Mouse (Mus musculus) granulocyte monocyte progenitor cell, adult 5-6 weeks (primary cell): Measurements from ENCODE around the gene Lin37. TPM values are rescaled to one million over a fixed set of nuclear protein-coding genes. Genes with fewer than 3 reads are reported as not detected.

Experiments
- ATAC-seq: replicated peaks from 2 replicates; pipeline ENCODE4 v1.8.0; 2016; ENCODE audit warnings: mild to moderate bottlenecking, moderate TSS enrichment, inconsistent platforms; ENCODE audit not compliant: poor library complexity, severe bottlenecking
- total RNA-seq, 2 experiments: library from RNA; stranded (forward) in 1 of 2; stranded (reverse) in 1 of 2; fragments of 200-712, 200-1000 nt in 1 of 2; fragments of >200 nt in 1 of 2; fragmentation: Nextera tagmentation in 1 of 2; gene quantifications; 2 replicates each; pipeline ENCODE4 v1.2.3; 2014 to 2017

Lin37 gene
- total RNA-seq, 2 experiments from 2014 or later: 23.5 to 96.9 TPM

GRCm38 (mm10) chr7:30520396-30520795 lies 39.2 kb downstream of the Lin37 start:
- ATAC-seq: no peak

DNA sequence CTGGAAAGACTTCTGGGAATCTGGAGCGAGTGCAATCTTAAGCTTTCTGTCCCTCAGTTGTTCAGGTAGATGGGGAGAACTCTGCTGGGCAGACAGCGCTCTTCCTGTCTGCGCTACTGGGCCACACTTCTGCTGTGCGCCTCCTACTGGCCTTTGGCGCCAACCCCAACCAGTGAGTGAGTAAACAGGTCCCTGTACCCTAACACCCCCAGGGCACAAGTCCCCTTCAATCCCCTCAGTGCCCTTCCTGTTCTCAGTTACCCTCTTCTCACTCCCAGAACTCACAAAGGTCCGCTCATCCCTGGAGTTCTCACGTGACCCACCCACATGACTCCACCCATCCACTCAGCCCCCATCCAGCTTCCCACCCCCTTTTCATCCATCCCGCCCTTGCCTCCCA lies 41.3 kb downstream of the Lin37 start:
- peak; percentile 14; the same call in 1 of the 2 replicates for ATAC-seq

DNA sequence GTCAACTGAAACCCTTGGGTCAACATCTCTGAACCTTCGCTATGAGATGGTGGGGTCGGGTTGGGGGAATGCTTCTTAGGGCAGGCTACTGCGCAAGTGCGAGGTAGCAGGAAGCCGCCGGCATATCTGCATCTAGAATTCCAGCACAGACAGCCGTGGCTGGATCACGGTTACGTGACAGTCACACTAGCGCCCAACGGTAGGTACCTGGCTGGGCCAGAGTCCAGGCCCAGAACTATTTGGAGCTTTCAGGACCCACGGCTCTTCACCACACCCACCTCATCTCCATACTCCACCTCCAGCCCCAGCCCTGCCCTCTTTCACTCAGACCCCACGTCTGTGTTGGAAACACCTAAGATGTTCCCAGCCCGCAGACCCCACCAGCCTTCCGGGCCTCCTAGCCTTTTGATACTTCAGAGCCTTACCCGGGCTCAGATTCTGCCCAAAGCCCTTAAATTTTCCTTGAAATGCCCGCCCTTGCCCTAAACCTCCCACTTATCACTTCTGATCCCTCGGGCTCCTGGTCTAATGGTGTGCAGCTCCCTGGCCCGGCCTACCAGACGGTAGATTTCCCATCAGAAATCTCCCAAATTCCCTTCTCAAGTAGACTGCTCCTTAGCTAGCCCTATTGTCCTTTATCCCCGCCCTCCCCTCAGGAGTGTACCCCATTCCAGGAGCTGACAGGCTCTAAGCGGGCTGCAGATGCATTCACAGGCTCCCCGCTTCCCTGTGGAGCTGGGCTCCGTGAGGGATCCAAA lies 44.5 kb downstream of the Lin37 start:
- no peak for ATAC-seq

DNA sequence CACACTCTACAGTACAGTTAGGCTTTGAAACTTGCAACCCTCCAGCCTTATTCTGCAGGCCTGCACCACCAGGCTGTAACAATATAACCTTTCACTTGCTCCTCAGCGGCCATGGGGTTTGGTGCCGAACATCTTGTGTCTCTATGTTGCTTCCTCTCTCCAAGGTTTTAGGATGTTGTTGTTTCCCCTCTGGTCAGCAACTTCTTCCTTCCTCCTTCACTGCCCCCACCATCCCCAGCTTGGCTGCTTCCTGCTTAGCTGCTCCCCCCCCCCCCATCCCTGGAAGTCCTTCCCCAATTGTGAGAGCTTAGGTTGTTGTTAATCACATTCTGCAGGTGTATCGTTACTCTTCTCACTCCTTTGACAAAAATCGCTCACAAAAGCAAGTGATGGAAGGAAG lies 51.6 kb downstream of the Lin37 start:
- peak; percentile 40; the same call in 1 of the 2 replicates for ATAC-seq

Other genes with a start within 250 kb of the Lin37 start
Only the 30 nearest of the 33 such genes appear.
- not detected in 2 replicates for gene Lrfn3, start 197.1 kb downstream of the Lin37 start, total RNA-seq (2014; fragmentation: Nextera tagmentation)
- gene Lrfn3, start 197.1 kb downstream of the Lin37 start, total RNA-seq (2017): not detected in 2 replicates
- gene Tyrobp, start 146.1 kb downstream of the Lin37 start, total RNA-seq (2014; fragmentation: Nextera tagmentation): 665 and 703 TPM in 2 replicates
- gene Tyrobp, start 146.1 kb downstream of the Lin37 start, total RNA-seq (2017): 270 and 287 TPM in 2 replicates
- 64.6 and 70.7 TPM in 2 replicates for gene Hcst, start 140.0 kb downstream of the Lin37 start, total RNA-seq (2014; fragmentation: Nextera tagmentation)
- gene Hcst, start 140.0 kb downstream of the Lin37 start, total RNA-seq (2017): 9.0 and 31.6 TPM in 2 replicates
- gene Nfkbid, start 138.1 kb downstream of the Lin37 start, total RNA-seq (2014; fragmentation: Nextera tagmentation): 16.0 and 16.3 TPM in 2 replicates
- 6.8 and 15.1 TPM in 2 replicates for gene Nfkbid, start 138.1 kb downstream of the Lin37 start, total RNA-seq (2017)
- gene Aplp1, start 114.3 kb downstream of the Lin37 start, total RNA-seq (2014; fragmentation: Nextera tagmentation): not detected in 2 replicates
- gene Aplp1, start 114.3 kb downstream of the Lin37 start, total RNA-seq (2017): not detected in 2 replicates
- not detected in 2 replicates for gene Kirrel2, start 102.1 kb downstream of the Lin37 start, total RNA-seq (2014; fragmentation: Nextera tagmentation)
- not detected in 2 replicates for gene Kirrel2, start 102.1 kb downstream of the Lin37 start, total RNA-seq (2017)
- not detected in 2 replicates for gene Nphs1, start 101.5 kb downstream of the Lin37 start, total RNA-seq (2014; fragmentation: Nextera tagmentation)
- 0.56 and 0.57 TPM in 2 replicates for gene Nphs1, start 101.5 kb downstream of the Lin37 start, total RNA-seq (2017)
- 2.2 TPM in 1 of 2 replicates, not detected in the other for gene Prodh2, start 66.2 kb downstream of the Lin37 start, total RNA-seq (2014; fragmentation: Nextera tagmentation)
- gene Prodh2, start 66.2 kb downstream of the Lin37 start, total RNA-seq (2017): not detected in 2 replicates
- gene Arhgap33, start 24.8 kb downstream of the Lin37 start, total RNA-seq (2014; fragmentation: Nextera tagmentation): 7.0 and 8.6 TPM in 2 replicates
- 3.7 and 3.8 TPM in 2 replicates for gene Arhgap33, start 24.8 kb downstream of the Lin37 start, total RNA-seq (2017)
- 3.8 and 14.9 TPM in 2 replicates for gene Hspb6, start 7.7 kb downstream of the Lin37 start, total RNA-seq (2014; fragmentation: Nextera tagmentation)
- 3.6 and 3.9 TPM in 2 replicates for gene Hspb6, start 7.7 kb downstream of the Lin37 start, total RNA-seq (2017)
- 7.3 and 15.8 TPM in 2 replicates for gene Proser3, start 7.5 kb downstream of the Lin37 start, total RNA-seq (2014; fragmentation: Nextera tagmentation)
- gene Proser3, start 7.5 kb downstream of the Lin37 start, total RNA-seq (2017): 2.8 and 9.2 TPM in 2 replicates
- gene U2af1l4, start 3.5 kb upstream of the Lin37 start, total RNA-seq (2014; fragmentation: Nextera tagmentation): 26.3 and 38.5 TPM in 2 replicates
- 58.6 and 87.2 TPM in 2 replicates for gene U2af1l4, start 3.5 kb upstream of the Lin37 start, total RNA-seq (2017)
- 5.2 and 12.5 TPM in 2 replicates for gene Gm49396, start 3.5 kb upstream of the Lin37 start, total RNA-seq (2014; fragmentation: Nextera tagmentation)
- 5.1 and 6.3 TPM in 2 replicates for gene Gm49396, start 3.5 kb upstream of the Lin37 start, total RNA-seq (2017)
- 218 and 221 TPM in 2 replicates for gene Psenen, start 3.8 kb upstream of the Lin37 start, total RNA-seq (2014; fragmentation: Nextera tagmentation)
- gene Psenen, start 3.8 kb upstream of the Lin37 start, total RNA-seq (2017): 156 and 184 TPM in 2 replicates
- gene Igflr1, start 5.6 kb upstream of the Lin37 start, total RNA-seq (2014; fragmentation: Nextera tagmentation): 4.9 and 10.6 TPM in 2 replicates
- 0.34 TPM in 1 of 2 replicates, not detected in the other for gene Igflr1, start 5.6 kb upstream of the Lin37 start, total RNA-seq (2017)
- gene Kmt2b, start 28.9 kb upstream of the Lin37 start, total RNA-seq (2014; fragmentation: Nextera tagmentation): 48.1 and 64.3 TPM in 2 replicates
- 5.9 and 9.5 TPM in 2 replicates for gene Kmt2b, start 28.9 kb upstream of the Lin37 start, total RNA-seq (2017)
- gene Zbtb32, start 39.1 kb upstream of the Lin37 start, total RNA-seq (2014; fragmentation: Nextera tagmentation): not detected in 2 replicates
- not detected in 2 replicates for gene Zbtb32, start 39.1 kb upstream of the Lin37 start, total RNA-seq (2017)
- 3.4 TPM in 1 of 2 replicates, not detected in the other for gene Upk1a, start 53.0 kb upstream of the Lin37 start, total RNA-seq (2014; fragmentation: Nextera tagmentation)
- not detected in 2 replicates for gene Upk1a, start 53.0 kb upstream of the Lin37 start, total RNA-seq (2017)
- 436 and 560 TPM in 2 replicates for gene Cox6b1, start 66.3 kb upstream of the Lin37 start, total RNA-seq (2014; fragmentation: Nextera tagmentation)
- gene Cox6b1, start 66.3 kb upstream of the Lin37 start, total RNA-seq (2017): 470 and 484 TPM in 2 replicates
- not detected in 2 replicates for gene Etv2, start 76.0 kb upstream of the Lin37 start, total RNA-seq (2014; fragmentation: Nextera tagmentation)
- gene Etv2, start 76.0 kb upstream of the Lin37 start, total RNA-seq (2017): not detected in 2 replicates
- gene Rbm42, start 90.5 kb upstream of the Lin37 start, total RNA-seq (2014; fragmentation: Nextera tagmentation): 45.7 and 57.1 TPM in 2 replicates
- gene Rbm42, start 90.5 kb upstream of the Lin37 start, total RNA-seq (2017): 38.3 and 48.0 TPM in 2 replicates
- gene Haus5, start 105.2 kb upstream of the Lin37 start, total RNA-seq (2014; fragmentation: Nextera tagmentation): 39.1 and 43.7 TPM in 2 replicates
- 18.4 and 33.2 TPM in 2 replicates for gene Haus5, start 105.2 kb upstream of the Lin37 start, total RNA-seq (2017)
- gene Pmis2, start 111.8 kb upstream of the Lin37 start, total RNA-seq (2014; fragmentation: Nextera tagmentation): not detected in 2 replicates
- not detected in 2 replicates for gene Pmis2, start 111.8 kb upstream of the Lin37 start, total RNA-seq (2017)
- not detected in 2 replicates for gene 2200002J24Rik, start 139.1 kb upstream of the Lin37 start, total RNA-seq (2014; fragmentation: Nextera tagmentation)
- not detected in 2 replicates for gene 2200002J24Rik, start 139.1 kb upstream of the Lin37 start, total RNA-seq (2017)
- gene Atp4a, start 152.4 kb upstream of the Lin37 start, total RNA-seq (2014; fragmentation: Nextera tagmentation): 1.5 TPM in 1 of 2 replicates, not detected in the other
- gene Atp4a, start 152.4 kb upstream of the Lin37 start, total RNA-seq (2017): 0.22 and 3.5 TPM in 2 replicates
- gene Tmem147, start 169.7 kb upstream of the Lin37 start, total RNA-seq (2014; fragmentation: Nextera tagmentation): 160 and 219 TPM in 2 replicates
- 71.5 and 106 TPM in 2 replicates for gene Tmem147, start 169.7 kb upstream of the Lin37 start, total RNA-seq (2017)
- gene Gapdhs, start 183.8 kb upstream of the Lin37 start, total RNA-seq (2014; fragmentation: Nextera tagmentation): not detected in 2 replicates
- gene Gapdhs, start 183.8 kb upstream of the Lin37 start, total RNA-seq (2017): not detected in 2 replicates
- gene Sbsn, start 191.6 kb upstream of the Lin37 start, total RNA-seq (2014; fragmentation: Nextera tagmentation): 2.4 and 3.7 TPM in 2 replicates
- gene Sbsn, start 191.6 kb upstream of the Lin37 start, total RNA-seq (2017): 1.2 TPM in 1 of 2 replicates, not detected in the other
- 68.4 and 69.3 TPM in 2 replicates for gene Dmkn, start 203.9 kb upstream of the Lin37 start, total RNA-seq (2014; fragmentation: Nextera tagmentation)
- gene Dmkn, start 203.9 kb upstream of the Lin37 start, total RNA-seq (2017): 81.3 and 133 TPM in 2 replicates
- not detected in 2 replicates for gene Krtdap, start 228.1 kb upstream of the Lin37 start, total RNA-seq (2014; fragmentation: Nextera tagmentation)
- gene Krtdap, start 228.1 kb upstream of the Lin37 start, total RNA-seq (2017): not detected in 2 replicates